Mouse (Mus musculus): ENCODE results near the gene Prrx1.

GRCm38 (mm10) chr1:163319669-163320571 lies 6.4 kb upstream of the Prrx1 start:
- TF ChIP-seq CTCF (IDR thresholded peaks at IDR 0.05; ENCODE audit: borderline replicate concordance, insufficient read depth, low read length), result no peak
- TF ChIP-seq POLR2A (IDR thresholded peaks at IDR 0.05; ENCODE audit: low read depth, low read length), result no peak
